Mouse (Mus musculus) heart, embryonic 14.5 days (tissue): ENCODE results near the gene Nr4a1. TPM values are rescaled to one million over a fixed set of nuclear protein-coding genes. Genes with fewer than 3 reads are reported as not detected.

Experiments
- ATAC-seq: fragments of 200-750 bp; cut with Nextera tagmentation; 2 replicates; pipeline ENCODE4 v1.8.0; 2017; ENCODE audit warnings: low read depth, moderate TSS enrichment; ENCODE audit not compliant: insufficient number of reproducible peaks, insufficient read depth, low FRiP score
- H3K27ac ChIP-seq, 2 experiments: fragments of 200-500 bp in 1 of 2; fragments of 300-500 bp in 1 of 2; sonication (generic) in 1 of 2; replicated peaks in 1 of 2; 2 replicates each; pipeline ENCODE4 v1.5.1; 2012 to 2014; ENCODE audit warnings: low read depth in 2 of 2, low read length in 2 of 2, control low read depth in 1 of 2, mild to moderate bottlenecking in 1 of 2, mixed read lengths in 1 of 2; ENCODE audit not compliant: control insufficient read depth in 1 of 2, insufficient read depth in 1 of 2
- H3K27me3 ChIP-seq: fragments of 300-500 bp; sonication (generic); 2 replicates; pipeline ENCODE4 v1.6.1; 2014; ENCODE audit warnings: mild to moderate bottlenecking, low read length, control low read depth; ENCODE audit not compliant: control insufficient read depth, insufficient read depth
- H3K36me3 ChIP-seq: fragments of 300-500 bp; sonication (generic); 2 replicates; pipeline ENCODE4 v1.6.1; 2014; ENCODE audit warnings: mild to moderate bottlenecking, control low read depth, low read length, mixed read lengths; ENCODE audit not compliant: control insufficient read depth, insufficient read depth
- H3K4me1 ChIP-seq, 2 experiments: fragments of 200-500 bp in 1 of 2; fragments of 300-500 bp in 1 of 2; sonication (generic) in 1 of 2; 2 replicates each; pipeline ENCODE4 v1.6.1; 2012 to 2014; ENCODE audit warnings: low read length in 2 of 2, control low read depth in 1 of 2, mixed read lengths in 1 of 2; ENCODE audit not compliant: control insufficient read depth in 2 of 2, insufficient read depth in 2 of 2
- H3K4me2 ChIP-seq: fragments of 300-500 bp; sonication (generic); 2 replicates; pipeline ENCODE4 v1.6.1; 2014; ENCODE audit warnings: mild to moderate bottlenecking, low read length
- H3K4me3 ChIP-seq, 2 experiments: fragments of 200-500 bp in 1 of 2; fragments of 300-500 bp in 1 of 2; sonication (generic) in 1 of 2; 2 replicates each; pipeline ENCODE4 v1.5.1; 2012 to 2014; ENCODE audit warnings: low read length in 2 of 2, mild to moderate bottlenecking in 2 of 2, control low read depth in 1 of 2, low read depth in 1 of 2, moderate library complexity in 1 of 2; ENCODE audit not compliant: control insufficient read depth in 1 of 2, insufficient read depth in 1 of 2
- H3K9ac ChIP-seq: fragments of 300-500 bp; sonication (generic); 2 replicates; pipeline ENCODE4 v1.6.1; 2014; ENCODE audit warnings: mild to moderate bottlenecking, low read length
- H3K9me3 ChIP-seq: fragments of 300-500 bp; sonication (generic); 2 replicates; pipeline ENCODE4 v1.6.1; 2016; ENCODE audit warnings: low read length, control low read depth; ENCODE audit not compliant: control insufficient read depth
- WGBS: fragments of 180-500 bp; shearing (Covaris S2); extraction: QIAGEN DNeasy Blood & Tissue Kit; methylation state at CpG from one replicate; pipeline ENCODE4 v1.1.7; 2014; 5-methylcytosine and 5-hydroxymethylcytosine counted together
- polyA plus RNA-seq: library from polyadenylated mRNA; unstranded; fragments of >200 nt; fragmentation: Nextera tagmentation; extraction: Ambion mirVana; gene quantifications from 2 replicates; pipeline ENCODE4 v1.2.1, GENCODE M21; 2014

Nr4a1 gene
- polyA plus RNA-seq, 1 experiment from 2014 or later = 6.6 TPM

- Histone ChIP-seq H3K4me3 (no peak overlapping the region), H3K4me1 (peaks cover 6 to 14% of the 10 kb centered on the region in 2 experiments; a peak in 3 of 4 replicates), H3K4me2 (no peak overlapping the region), H3K9ac (no peak overlapping the region), H3K27ac (no peak overlapping the region), H3K9me3 (no peaks in the 10 kb centered on the region), H3K36me3 (peaks cover 46% of the 10 kb centered on the region), H3K27me3 (no peaks in the 10 kb centered on the region)
- WGBS = 81% methylated on average over 21 of the region's 21 CpGs
- ATAC-seq = no peak
Observed at GRCm38 (mm10) chr15:101228866-101229590, 25.0 kb upstream of the Nr4a1 start.

- H3K4me1 ChIP-seq = peaks cover 7 to 16% of the 10 kb centered on the region in 2 experiments; a peak in 3 of 4 replicates
Observed at GRCm38 (mm10) chr15:101230503-101230902, 23.6 kb upstream of the Nr4a1 start.

GRCm38 (mm10) chr15:101230995-101231647 lies 22.9 kb upstream of the Nr4a1 start:
- WGBS = 77% methylated on average over 23 of the region's 23 CpGs
- peaks cover 12 to 22% of the 10 kb centered on the region in 2 experiments for H3K4me1 ChIP-seq

More at GRCm38 (mm10) chr15:101230503-101230902, 23.6 kb upstream of the Nr4a1 start:
- Histone ChIP-seq H3K27ac (no peak overlapping the region), H3K36me3 (peaks cover 46% of the 10 kb centered on the region), H3K9ac (no peak overlapping the region), H3K9me3 (no peaks in the 10 kb centered on the region), H3K4me2 (no peak overlapping the region), H3K4me3 (no peak overlapping the region), H3K27me3 (no peaks in the 10 kb centered on the region)
- 91% methylated on average over 19 of the region's 19 CpGs for WGBS
- ATAC-seq = no peak

GRCm38 (mm10) chr15:101231648-101232180 lies 22.4 kb upstream of the Nr4a1 start:
- H3K4me1 ChIP-seq = peaks cover 14 to 23% of the 10 kb centered on the region in 2 experiments

More at GRCm38 (mm10) chr15:101230995-101231647, 22.9 kb upstream of the Nr4a1 start:
- Histone ChIP-seq H3K27me3 (no peaks in the 10 kb centered on the region), H3K9ac (peak overlapping the region; percentile 57), H3K36me3 (peaks cover 46% of the 10 kb centered on the region), H3K4me2 (peak overlapping the region; percentile 66), H3K27ac (no peak overlapping the region), H3K9me3 (no peaks in the 10 kb centered on the region), H3K4me3 (peak overlapping the region; percentile 23 to 25; a peak in 3 of 4 replicates)
- ATAC-seq = no peak

GRCm38 (mm10) chr15:101232607-101233006 lies 21.5 kb upstream of the Nr4a1 start:
- no peak overlapping the region for H3K9ac ChIP-seq
- no peak for ATAC-seq
- H3K9me3 ChIP-seq = no peaks in the 10 kb centered on the region
- peaks cover 14 to 19% of the 10 kb centered on the region in 2 experiments for H3K4me1 ChIP-seq
- no peak overlapping the region for H3K4me3 ChIP-seq
- no peak overlapping the region for H3K27ac ChIP-seq
- peaks cover 42% of the 10 kb centered on the region for H3K36me3 ChIP-seq
- 74% methylated on average over 4 of the region's 4 CpGs for WGBS
- no peaks in the 10 kb centered on the region for H3K27me3 ChIP-seq
- no peak overlapping the region for H3K4me2 ChIP-seq

More at GRCm38 (mm10) chr15:101231648-101232180, 22.4 kb upstream of the Nr4a1 start:
- H3K36me3 ChIP-seq = peaks cover 46% of the 10 kb centered on the region
- no peaks in the 10 kb centered on the region for H3K27me3 ChIP-seq
- peak overlapping the region; percentile 66 for H3K4me2 ChIP-seq
- no peak for ATAC-seq
- H3K27ac ChIP-seq = no peak overlapping the region
- WGBS = 49% methylated on average over 48 of the region's 56 CpGs
- H3K9ac ChIP-seq = peak overlapping the region; percentile 57
- H3K4me3 ChIP-seq = peak overlapping the region; percentile 23 to 25; a peak in 3 of 4 replicates
- no peaks in the 10 kb centered on the region for H3K9me3 ChIP-seq

- ATAC-seq = no peak
- H3K27ac ChIP-seq = no peak overlapping the region
- no peak overlapping the region for H3K9ac ChIP-seq
- H3K4me2 ChIP-seq = no peak overlapping the region
- WGBS = 79% methylated on average over 3 of the region's 3 CpGs
- H3K4me3 ChIP-seq = no peak overlapping the region
- no peaks in the 10 kb centered on the region for H3K27me3 ChIP-seq
- no peaks in the 10 kb centered on the region for H3K9me3 ChIP-seq
- H3K4me1 ChIP-seq = peaks cover 13 to 15% of the 10 kb centered on the region in 2 experiments
- peaks cover 42% of the 10 kb centered on the region for H3K36me3 ChIP-seq
Observed at GRCm38 (mm10) chr15:101233183-101233582, 20.9 kb upstream of the Nr4a1 start.

GRCm38 (mm10) chr15:101233641-101234275 lies 20.3 kb upstream of the Nr4a1 start:
- H3K9me3 ChIP-seq = no peaks in the 10 kb centered on the region
- H3K4me3 ChIP-seq = no peak overlapping the region
- H3K4me1 ChIP-seq = peaks cover 11 to 14% of the 10 kb centered on the region in 2 experiments
- H3K27ac ChIP-seq = no peak overlapping the region
- H3K27me3 ChIP-seq = no peaks in the 10 kb centered on the region
- no peak for ATAC-seq
- WGBS = 31% methylated on average over 11 of the region's 11 CpGs
- H3K4me2 ChIP-seq = no peak overlapping the region
- H3K9ac ChIP-seq = no peak overlapping the region
- H3K36me3 ChIP-seq = peaks cover 42% of the 10 kb centered on the region
